Mouse (Mus musculus) induced T-regulatory cell, adult 2 months (primary cell): ENCODE data around the gene Fam25c.
"Not testable (repeated sequence)": the region's sequence is repeated elsewhere in the genome, so short reads cannot be mapped to it uniquely, and the experiment has no call there.

Experiments
- DNase-seq: peaks from one replicate; pipeline ENCODE4 v3.0.0-alpha.2; 2012; ENCODE audit warnings: low read depth

Gene Fam25c

GRCm38 (mm10) chr14:34355301-34355700 lies at the start of gene Fam25c:
TSS of gene Fam25c (minus strand) at chr14:34355433.
- no peak for DNase-seq

GRCm38 (mm10) chr14:34403424-34403823 lies 48.2 kb upstream of the Fam25c start:
- DNase-seq = no peak

GRCm38 (mm10) chr14:34402871-34403270 lies 47.6 kb upstream of the Fam25c start:
- no peak for DNase-seq

GRCm38 (mm10) chr14:34401135-34401534 lies 45.9 kb upstream of the Fam25c start:
- DNase-seq = peak; percentile 89

- DNase-seq = no peak
Measured at GRCm38 (mm10) chr14:34400021-34400420, 44.8 kb upstream of the Fam25c start.

- DNase-seq = no peak
Measured at GRCm38 (mm10) chr14:34399301-34399700, 44.1 kb upstream of the Fam25c start.

GRCm38 (mm10) chr14:34398901-34399300 lies 43.7 kb upstream of the Fam25c start:
- no peak for DNase-seq

- DNase-seq = no peak
Measured at GRCm38 (mm10) chr14:34397871-34398270, 42.6 kb upstream of the Fam25c start.

GRCm38 (mm10) chr14:34393295-34393694 lies 38.1 kb upstream of the Fam25c start:
- no peak for DNase-seq

- DNase-seq = no peak
Measured at GRCm38 (mm10) chr14:34382921-34383704, 27.9 kb upstream of the Fam25c start.

- no peak for DNase-seq
Measured at GRCm38 (mm10) chr14:34378560-34379331, 23.5 kb upstream of the Fam25c start.

- DNase-seq = no peak
Measured at GRCm38 (mm10) chr14:34377121-34377520, 21.9 kb upstream of the Fam25c start.

GRCm38 (mm10) chr14:34375941-34376340 lies 20.7 kb upstream of the Fam25c start:
- no peak for DNase-seq

GRCm38 (mm10) chr14:34375415-34375904 lies 20.2 kb upstream of the Fam25c start, which contains the start of gene Mmrn2:
TSS of gene Mmrn2 (plus strand) at chr14:34375465.
- no peak for DNase-seq

- no peak for DNase-seq
Measured at GRCm38 (mm10) chr14:34374577-34374976, 19.3 kb upstream of the Fam25c start, which contains the start of gene Sncg. TSS of gene Sncg (minus strand) at chr14:34374789.

GRCm38 (mm10) chr14:34373581-34373980 lies 18.3 kb upstream of the Fam25c start:
- DNase-seq = no peak

GRCm38 (mm10) chr14:34372646-34373045 lies 17.4 kb upstream of the Fam25c start:
- no peak for DNase-seq

- DNase-seq = no peak
Measured at GRCm38 (mm10) chr14:34371763-34372162, 16.5 kb upstream of the Fam25c start.

GRCm38 (mm10) chr14:34370921-34371320 lies 15.7 kb upstream of the Fam25c start:
- DNase-seq = no peak

GRCm38 (mm10) chr14:34370203-34370602 lies 15.0 kb upstream of the Fam25c start:
- DNase-seq = no peak

GRCm38 (mm10) chr14:34365147-34365507 lies 9.9 kb upstream of the Fam25c start:
- no peak for DNase-seq

GRCm38 (mm10) chr14:34364254-34365146 lies 9.3 kb upstream of the Fam25c start:
- DNase-seq = not testable (repeated sequence)
